Mouse (Mus musculus) gonadal fat pad, adult 2 months (tissue): ENCODE measurements at regions not wholly inside any gene's neighbourhood (a gene's known extent, or its start where the extent isn't known, plus 50 kb on each side); places are given as distances from the start of the nearest gene placed in this dataset.

Experiments used
- DNase-seq: peaks from one replicate; pipeline ENCODE4 v3.0.0-alpha.2; 2012; ENCODE audit warnings: low read depth

GRCm38 (mm10) chr3:148762541-148763225 lies 227.7 kb downstream of the Adgrl2 start:
- DNase-seq = no peak

GRCm38 (mm10) chr3:148761586-148761985 lies 228.8 kb downstream of the Adgrl2 start:
- DNase-seq = no peak

- DNase-seq = no peak
Measured at GRCm38 (mm10) chr3:148759500-148759899, 230.9 kb downstream of the Adgrl2 start.

GRCm38 (mm10) chr3:148746234-148746633 lies 244.1 kb downstream of the Adgrl2 start:
- DNase-seq = no peak

GRCm38 (mm10) chr3:148744651-148745050 lies 245.7 kb downstream of the Adgrl2 start:
- no peak for DNase-seq

GRCm38 (mm10) chr3:148734194-148734749 lies 256.1 kb downstream of the Adgrl2 start:
- no peak for DNase-seq

- DNase-seq = no peak
Measured at GRCm38 (mm10) chr3:148733227-148733854, 257.0 kb downstream of the Adgrl2 start.

GRCm38 (mm10) chr3:148731436-148731835 lies 258.9 kb downstream of the Adgrl2 start:
- DNase-seq = no peak

GRCm38 (mm10) chr3:148729242-148729680 lies 261.1 kb downstream of the Adgrl2 start:
- DNase-seq = no peak

GRCm38 (mm10) chr3:148728513-148729241 lies 261.7 kb downstream of the Adgrl2 start:
- no peak for DNase-seq

GRCm38 (mm10) chr3:148726596-148727331 lies 263.6 kb downstream of the Adgrl2 start:
- no peak for DNase-seq

GRCm38 (mm10) chr3:148696555-148696954 lies 293.8 kb downstream of the Adgrl2 start:
- DNase-seq = no peak

GRCm38 (mm10) chr3:148695453-148695852 lies 294.9 kb downstream of the Adgrl2 start:
- DNase-seq = no peak

GRCm38 (mm10) chr3:148683181-148683580 lies 307.2 kb downstream of the Adgrl2 start:
- DNase-seq = no peak

- DNase-seq = no peak
Measured at GRCm38 (mm10) chr3:148682445-148682994, 307.8 kb downstream of the Adgrl2 start.

- DNase-seq = no peak
Measured at GRCm38 (mm10) chr3:148681186-148681585, 309.2 kb downstream of the Adgrl2 start.

GRCm38 (mm10) chr3:148680737-148681136 lies 309.6 kb downstream of the Adgrl2 start:
- no peak for DNase-seq

GRCm38 (mm10) chr3:148680086-148680485 lies 310.3 kb downstream of the Adgrl2 start:
- no peak for DNase-seq

GRCm38 (mm10) chr3:148679121-148679520 lies 311.2 kb downstream of the Adgrl2 start:
- no peak for DNase-seq

GRCm38 (mm10) chr3:148676025-148676424 lies 314.3 kb downstream of the Adgrl2 start:
- no peak for DNase-seq

- no peak for DNase-seq
Measured at GRCm38 (mm10) chr3:148662888-148663477, 327.4 kb downstream of the Adgrl2 start.
